ENCODE assay signal across 9 mouse cellular contexts in the genomic region with DNA sequence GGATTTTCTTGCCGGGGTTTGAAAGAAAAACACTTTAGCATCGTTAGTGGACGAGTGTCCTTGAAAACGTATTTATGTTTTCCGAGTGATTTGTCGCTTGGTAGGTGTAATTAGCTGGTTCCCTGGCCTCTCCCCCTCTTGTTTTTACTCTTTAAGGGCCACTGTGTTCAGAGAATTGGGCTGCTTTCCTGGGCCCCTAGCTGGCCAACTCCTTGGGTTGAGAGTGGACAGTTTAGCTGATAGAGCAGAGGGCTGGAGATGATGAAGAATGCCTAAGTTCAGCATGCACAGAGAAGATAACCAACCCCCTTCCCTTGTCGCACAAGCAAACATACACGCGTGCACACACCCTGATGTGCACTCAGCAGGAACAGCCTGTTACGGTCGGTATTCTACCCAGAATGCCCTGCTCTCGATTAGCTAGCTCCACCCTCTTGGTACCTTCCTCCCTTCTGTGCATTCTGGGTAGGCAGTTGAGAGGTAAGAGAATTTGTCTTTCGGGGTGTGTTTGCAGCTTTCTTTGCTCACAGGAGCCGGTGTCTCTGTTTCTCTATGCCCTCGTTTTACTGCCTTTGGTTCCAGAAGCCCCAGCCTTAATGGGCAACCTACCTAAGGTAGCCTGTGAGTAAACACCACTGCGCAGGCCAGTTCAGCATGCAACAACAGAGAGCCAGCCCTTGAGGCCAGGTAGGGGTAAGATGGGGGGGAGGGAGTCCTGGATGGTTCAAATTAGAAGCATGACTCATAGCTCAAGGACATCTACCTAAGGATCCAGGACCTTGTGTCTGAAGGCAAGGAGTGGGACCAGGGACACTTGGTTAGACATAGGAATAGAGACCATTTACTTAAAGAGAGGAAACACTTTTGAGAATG.
DNase-seq lines count a peak whose midpoint lies in the region; ATAC-seq and TF ChIP-seq lines count a peak whose summit lies in the region.
"Had no signal": no experiment of that assay in that cellular context is flagged by ENCODE, and none has a peak within 500 bp of the region (broad histone marks: within the 10 kb centered on the region; RNA-seq: fewer than 3 reads in every experiment).

No protein-coding gene starts in this region.

- H3K27me3 ChIP-seq in heart, embryonic 14.5 days (ENCODE audit: control insufficient read depth, insufficient read depth, low read length): no peaks in the 10 kb centered on the region
- H3K27me3 ChIP-seq in forebrain, embryonic 12.5 days: peaks cover 48% of the 10 kb centered on the region
- H3K27me3 ChIP-seq in liver, embryonic 13.5 days: no peaks in the 10 kb centered on the region
- H3K27me3 ChIP-seq: hindbrain, embryonic 15.5 days had no signal

- no peak for ATAC-seq in heart, embryonic 14.5 days (ENCODE audit: insufficient number of reproducible peaks, insufficient read depth, low FRiP score, low read depth)
- ATAC-seq in forebrain, embryonic 12.5 days (ENCODE audit: low FRiP score): peak; percentile 71; the same call in 1 of the 2 replicates
- peak; percentile 93 for ATAC-seq in liver, embryonic 13.5 days (ENCODE audit: low read depth)

- no peak for TF ChIP-seq POLR2A in bone marrow, adult 2 months (IDR thresholded peaks at IDR 0.05; ENCODE audit: borderline replicate concordance, control insufficient read depth, low read depth, low read length)

- no peak overlapping the region for H3K4me3 ChIP-seq in heart, embryonic 14.5 days (ENCODE audit: control insufficient read depth in 1 of 2, insufficient read depth in 1 of 2, low read depth in 1 of 2, low read length in 2 of 2)
- peak overlapping the region; percentile 62 for H3K4me3 ChIP-seq in bone marrow, adult 2 months (replicated peaks; ENCODE audit: control insufficient read depth, low read depth, low read length)
- no peak overlapping the region for H3K4me3 ChIP-seq in forebrain, embryonic 12.5 days (replicated peaks)
- peak overlapping the region; percentile 66 for H3K4me3 ChIP-seq in liver, embryonic 13.5 days (replicated peaks)
- H3K4me3 ChIP-seq: hindbrain, embryonic 15.5 days had no signal

- no peak overlapping the region for H3K27ac ChIP-seq in heart, embryonic 14.5 days (replicated peaks in 1 of 2; ENCODE audit: control insufficient read depth in 1 of 2, insufficient read depth in 1 of 2, low read depth in 2 of 2, low read length in 2 of 2)
- H3K27ac ChIP-seq in bone marrow, adult 2 months (ENCODE audit: control insufficient read depth, insufficient read depth, low read depth, low read length, poor library complexity): peak overlapping the region; percentile 85
- H3K27ac ChIP-seq in forebrain, embryonic 12.5 days: peak overlapping the region; percentile 54
- H3K27ac ChIP-seq in liver, embryonic 13.5 days: peak overlapping the region; percentile 100
- H3K27ac ChIP-seq: hindbrain, embryonic 15.5 days had no signal

- 65% methylated on average over 16 of the region's 16 CpGs for WGBS in heart, embryonic 14.5 days
- 75% methylated on average over 16 of the region's 16 CpGs for WGBS in bone marrow, adult 2 months
- WGBS in forebrain, embryonic 12.5 days: 44% methylated on average over 16 of the region's 16 CpGs
- 41% methylated on average over 16 of the region's 16 CpGs for WGBS in liver, embryonic 13.5 days (ENCODE audit: insufficient replicate concordance)

- TF ChIP-seq CTCF in bone marrow, adult 2 months (IDR thresholded peaks at IDR 0.05; ENCODE audit: control insufficient read depth, insufficient read depth, low read length): no peak

- no peak for DNase-seq in heart, postnatal 10 days
- DNase-seq in liver, embryonic 13.5 days: peak; percentile 86
- no peak for DNase-seq in adrenal gland, adult 2 months
- no peak for DNase-seq in lung, postnatal 14 days
- DNase-seq in right cerebral cortex, postnatal 14 days: no peak

- 0 out of 2 replicates have a peak, but pooled peaks cover 3% of the 10 kb centered on the region for H3K9me3 ChIP-seq in heart, embryonic 14.5 days (ENCODE audit: control insufficient read depth, low read length)
- H3K9me3 ChIP-seq in forebrain, embryonic 12.5 days: no peaks in the 10 kb centered on the region
- no peaks in the 10 kb centered on the region for H3K9me3 ChIP-seq in liver, embryonic 13.5 days (replicated peaks)
- H3K9me3 ChIP-seq: hindbrain, embryonic 15.5 days had no signal

- no peak overlapping the region for H3K9ac ChIP-seq in heart, embryonic 14.5 days (ENCODE audit: low read length)
- 0 out of 2 replicates have a peak overlapping the region, but pooled peaks have one; percentile 5 for H3K9ac ChIP-seq in forebrain, embryonic 12.5 days
- H3K9ac ChIP-seq in liver, embryonic 13.5 days: peak overlapping the region; percentile 85
- H3K9ac ChIP-seq: hindbrain, embryonic 15.5 days had no signal

- intact Hi-C loops in heart, postnatal 10 days (cut with DNase I): no loop called here

- H3K4me1 ChIP-seq in heart, embryonic 14.5 days (ENCODE audit: control insufficient read depth in 2 of 2, insufficient read depth in 2 of 2, low read length in 2 of 2): peaks cover 5 to 11% of the 10 kb centered on the region in 2 experiments; a peak in 3 of 4 replicates
- H3K4me1 ChIP-seq in bone marrow, adult 2 months (ENCODE audit: control insufficient read depth, insufficient read depth, low read length): peaks cover 3% of the 10 kb centered on the region
- peaks cover 19% of the 10 kb centered on the region for H3K4me1 ChIP-seq in forebrain, embryonic 12.5 days
- peaks cover 63% of the 10 kb centered on the region for H3K4me1 ChIP-seq in liver, embryonic 13.5 days (replicated peaks)

- H3K36me3 ChIP-seq in heart, embryonic 14.5 days (ENCODE audit: control insufficient read depth, insufficient read depth, low read length): no peaks in the 10 kb centered on the region
- H3K36me3 ChIP-seq in forebrain, embryonic 12.5 days (replicated peaks): no peaks in the 10 kb centered on the region
- H3K36me3 ChIP-seq in liver, embryonic 13.5 days: peaks cover 5% of the 10 kb centered on the region; the same call in 1 of the 2 replicates
- H3K36me3 ChIP-seq: hindbrain, embryonic 15.5 days had no signal

- H3K4me2 ChIP-seq in heart, embryonic 14.5 days (ENCODE audit: low read length): peak overlapping the region; percentile 2; the same call in 1 of the 2 replicates
- peak overlapping the region; percentile 38 for H3K4me2 ChIP-seq in forebrain, embryonic 12.5 days
- H3K4me2 ChIP-seq in liver, embryonic 13.5 days: peak overlapping the region; percentile 73
- H3K4me2 ChIP-seq: hindbrain, embryonic 15.5 days had no signal

Comparison
In these comparisons a context has a peak if more than half of its experiments do, and no peak if none do; other contexts are left out.
1. H3K27ac ChIP-seq: peak in bone marrow, adult 2 months (single experiment), forebrain, embryonic 12.5 days (single experiment) and liver, embryonic 13.5 days (single experiment); none in heart, embryonic 14.5 days (0 of 2).
2. H3K4me2 ChIP-seq: peak in every context shown above with its lines; median percentile 73 in liver, embryonic 13.5 days; 38 in forebrain, embryonic 12.5 days; 2 in heart, embryonic 14.5 days.
3. H3K4me3 ChIP-seq: peak in bone marrow, adult 2 months (single experiment) and liver, embryonic 13.5 days (single experiment); none in heart, embryonic 14.5 days (0 of 2) and forebrain, embryonic 12.5 days (single experiment).